Comparison of ENCODE assay signal across 21 mouse cellular contexts in the genomic region with DNA sequence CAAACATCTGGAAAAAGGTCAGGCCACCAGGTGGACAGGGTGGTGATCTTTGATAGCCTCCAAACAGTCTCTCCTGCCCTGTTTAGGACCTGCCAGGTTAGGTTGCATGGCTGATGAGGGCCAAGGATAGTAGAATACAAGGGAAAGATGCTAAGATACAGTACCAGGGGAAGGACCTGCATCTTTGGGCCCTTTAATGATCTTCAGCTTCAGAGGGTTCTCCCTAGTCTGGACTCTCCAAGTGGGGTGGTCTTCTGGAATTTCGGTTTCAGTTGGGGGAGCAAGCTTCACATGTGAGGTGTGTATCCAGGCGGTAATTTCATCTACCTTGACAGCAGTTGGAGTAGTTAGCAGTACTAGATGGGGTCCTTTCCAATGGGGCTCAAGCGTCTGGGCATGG.
DNase-seq lines count a peak whose midpoint lies in the region; ATAC-seq and TF ChIP-seq lines count a peak whose summit lies in the region.
"Had no signal": no experiment of that assay in that cellular context is flagged by ENCODE, and none has a peak within 500 bp of the region (broad histone marks: within the 10 kb centered on the region; RNA-seq: fewer than 3 reads in every experiment).

No protein-coding gene starts in this region.

- in situ Hi-C loops in CH12.LX (cut with MboI; ENCODE audit: low pct_ligation_motif_present, low pct_unique_long_range_greater_than_20kb, low sequenced_read_pairs): loop anchor here (5.0 to 10.0 kb wide), 4 partner anchors 83 to 511 kb away; no protein-coding TSS in a partner anchor

- H3K36me3 ChIP-seq in heart, embryonic 11.5 days (ENCODE audit: control insufficient read depth, insufficient read depth, low read length): no peaks in the 10 kb centered on the region
- H3K36me3 ChIP-seq in midbrain, embryonic 11.5 days (ENCODE audit: control insufficient read depth, insufficient read depth, low read length): no peaks in the 10 kb centered on the region
- H3K36me3 ChIP-seq in midbrain, embryonic 13.5 days: no peaks in the 10 kb centered on the region
- H3K36me3 ChIP-seq in CH12.LX (replicated peaks in 1 of 2; ENCODE audit: control insufficient read depth in 1 of 2, insufficient read depth in 1 of 2, low read length in 1 of 2): peaks cover 0 to 8% of the 10 kb centered on the region in 2 experiments
- H3K36me3 ChIP-seq: G1E had no signal

- no peak overlapping the region for H3K4me3 ChIP-seq in heart, embryonic 11.5 days (ENCODE audit: low read depth, low read length)
- no peak overlapping the region for H3K4me3 ChIP-seq in midbrain, embryonic 11.5 days (ENCODE audit: low read depth, low read length)
- H3K4me3 ChIP-seq in midbrain, embryonic 13.5 days (replicated peaks): no peak overlapping the region
- H3K4me3 ChIP-seq in CH12.LX (replicated peaks in 1 of 3; ENCODE audit: low read depth in 2 of 3, low read length in 2 of 3, poor library complexity in 1 of 3): no peak overlapping the region

- H3K79me2 ChIP-seq in CH12.LX (replicated peaks; ENCODE audit: control insufficient read depth, extremely low read depth, insufficient read depth, poor library complexity, severe bottlenecking): no peaks in the 10 kb centered on the region

- H3K9me3 ChIP-seq in heart, embryonic 11.5 days (replicated peaks; ENCODE audit: control insufficient read depth, low read length): no peaks in the 10 kb centered on the region
- no peaks in the 10 kb centered on the region for H3K9me3 ChIP-seq in midbrain, embryonic 11.5 days (ENCODE audit: control insufficient read depth, low read length)
- H3K9me3 ChIP-seq in midbrain, embryonic 13.5 days: no peaks in the 10 kb centered on the region
- peaks cover 30% of the 10 kb centered on the region for H3K9me3 ChIP-seq in CH12.LX (replicated peaks; ENCODE audit: low read length)

- no peak for TF ChIP-seq RAD21 in CH12.LX (IDR thresholded peaks at IDR 0.05; ENCODE audit: low read depth, low read length)

- dilution Hi-C loops in CH12.LX (cut with MboI; ENCODE audit: extremely low pct_ligation_motif_present, extremely low pct_unique_long_range_greater_than_20kb, low sequenced_read_pairs): no loop called here

- no peak for TF ChIP-seq EP300 in CH12.LX (IDR thresholded peaks at IDR 0.05; ENCODE audit: low read length)

- ATAC-seq in heart, embryonic 11.5 days (replicated peaks; ENCODE audit: insufficient number of reproducible peaks, low FRiP score, low TSS enrichment): no peak
- no peak for ATAC-seq in midbrain, embryonic 11.5 days (ENCODE audit: low FRiP score)
- ATAC-seq in midbrain, embryonic 13.5 days: no peak
- ATAC-seq: activated CD4-positive, CD25-positive, alpha-beta regulatory T cell, adult 4 months; CD4-positive, CD25-positive, alpha-beta regulatory T cell, adult 4 months; Patski had no signal

- no peak overlapping the region for H3K27ac ChIP-seq in heart, embryonic 11.5 days (ENCODE audit: low read depth, low read length)
- H3K27ac ChIP-seq in midbrain, embryonic 11.5 days (ENCODE audit: low read depth, low read length): no peak overlapping the region
- H3K27ac ChIP-seq in midbrain, embryonic 13.5 days: no peak overlapping the region
- H3K27ac ChIP-seq in CH12.LX (ENCODE audit: insufficient read depth, low read depth): peak overlapping the region; percentile 6; the same call in 1 of the 2 replicates

- no peak overlapping the region for H3K9ac ChIP-seq in heart, embryonic 11.5 days (ENCODE audit: low read depth, low read length)
- H3K9ac ChIP-seq in midbrain, embryonic 11.5 days (ENCODE audit: low read length): no peak overlapping the region
- H3K9ac ChIP-seq in midbrain, embryonic 13.5 days (replicated peaks): no peak overlapping the region
- no peak overlapping the region for H3K9ac ChIP-seq in CH12.LX (ENCODE audit: insufficient read depth, low read depth)

- H3K27me3 ChIP-seq in heart, embryonic 11.5 days (ENCODE audit: control insufficient read depth, insufficient read depth, low read length): no peaks in the 10 kb centered on the region
- H3K27me3 ChIP-seq in midbrain, embryonic 11.5 days (ENCODE audit: control insufficient read depth, insufficient read depth, low read length): no peaks in the 10 kb centered on the region
- H3K27me3 ChIP-seq in midbrain, embryonic 13.5 days: no peaks in the 10 kb centered on the region
- H3K27me3 ChIP-seq in CH12.LX (replicated peaks): no peaks in the 10 kb centered on the region
- H3K27me3 ChIP-seq: Patski had no signal

- TF ChIP-seq CTCF in CH12.LX (conservative IDR thresholded peaks at IDR 0.05 in 1 of 2, IDR thresholded peaks at IDR 0.05 in 1 of 2; ENCODE audit: low read depth in 2 of 2, low read length in 2 of 2): no peak

- no peak for TF ChIP-seq POLR2A in CH12.LX (IDR thresholded peaks at IDR 0.05; ENCODE audit: low read depth, low read length)

- no peak overlapping the region for H3K4me2 ChIP-seq in heart, embryonic 11.5 days
- no peak overlapping the region for H3K4me2 ChIP-seq in midbrain, embryonic 11.5 days
- H3K4me2 ChIP-seq in midbrain, embryonic 13.5 days (replicated peaks): no peak overlapping the region
- H3K4me2 ChIP-seq in CH12.LX (ENCODE audit: insufficient read depth, low read depth, poor library complexity, severe bottlenecking): no peak overlapping the region

- WGBS in heart, embryonic 11.5 days (ENCODE audit: insufficient replicate concordance): 78% methylated on average over 3 of the region's 3 CpGs
- 87% methylated on average over 3 of the region's 3 CpGs for WGBS in midbrain, embryonic 11.5 days
- WGBS in midbrain, embryonic 13.5 days: 87% methylated on average over 3 of the region's 3 CpGs

- no peaks in the 10 kb centered on the region for H3K4me1 ChIP-seq in heart, embryonic 11.5 days (ENCODE audit: control insufficient read depth, insufficient read depth, low read length)
- H3K4me1 ChIP-seq in midbrain, embryonic 11.5 days (ENCODE audit: control insufficient read depth, insufficient read depth, low read length): no peaks in the 10 kb centered on the region
- H3K4me1 ChIP-seq in midbrain, embryonic 13.5 days (replicated peaks): no peaks in the 10 kb centered on the region
- H3K4me1 ChIP-seq in CH12.LX (ENCODE audit: control insufficient read depth in 1 of 2, insufficient read depth in 2 of 2): peaks cover 29 to 65% of the 10 kb centered on the region in 2 experiments

- DNase-seq in heart, adult 11 months: peak; percentile 74
- peak; percentile 56 for DNase-seq in midbrain, embryonic 11.5 days (ENCODE audit: low spot score, missing footprints)
- DNase-seq in CH12.LX (ENCODE audit: extremely low read depth): no peak
- DNase-seq in cerebellum, adult 9-10 months: no peak
- DNase-seq: adrenal gland, adult 2 months; adrenal gland, adult 8-10 months; adrenal gland, postnatal 10 days; adrenal gland, postnatal 14 days; adrenal gland, postnatal 25 days; adrenal gland, postnatal 36 days; B cell, adult 2 months; cerebellum, adult 11 months; cerebellum, adult 11-12 months; cerebellum, adult 18-20 months; cerebellum, adult 2 months had no signal

TF ChIP-seq in CH12.LX, 34 proteins besides CTCF, POLR2A, EP300 and RAD21:
- TF ChIP-seq UBTF (IDR thresholded peaks at IDR 0.05; ENCODE audit: low read depth, low read length) (no peak), MYC (IDR thresholded peaks at IDR 0.05; ENCODE audit: low read depth, low read length) (no peak), ZC3H11A (IDR thresholded peaks at IDR 0.05; ENCODE audit: low read depth, low read length) (no peak), NELFE (IDR thresholded peaks at IDR 0.05; ENCODE audit: low read depth, low read length) (no peak), MXI1 (IDR thresholded peaks at IDR 0.05; ENCODE audit: low read depth, low read length) (no peak), E2F4 (IDR thresholded peaks at IDR 0.05; ENCODE audit: insufficient replicate concordance, low read depth, low read length) (no peak), MAFK (IDR thresholded peaks at IDR 0.05; ENCODE audit: insufficient replicate concordance, low read length) (no peak), BHLHE40 (IDR thresholded peaks at IDR 0.05; ENCODE audit: low read depth, low read length) (no peak), ZNF384 (IDR thresholded peaks at IDR 0.05; ENCODE audit: low read depth, low read length) (no peak), ETS1 (conservative IDR thresholded peaks at IDR 0.05; ENCODE audit: low read depth, low read length) (no peak), SMC3 (IDR thresholded peaks at IDR 0.05; ENCODE audit: low read depth, low read length) (no peak), NRF1 (IDR thresholded peaks at IDR 0.05; ENCODE audit: low read depth, low read length) (no peak)
TF ChIP-seq in CH12.LX: peak in this region for 0.

Comparison
In these comparisons a context has a peak if more than half of its experiments do, and no peak if none do; other contexts are left out.
1. DNase-seq: peak in heart, adult 11 months (single experiment) and midbrain, embryonic 11.5 days (single experiment); none in CH12.LX (single experiment) and cerebellum, adult 9-10 months (single experiment).